Mouse (Mus musculus): ENCODE measurements around the gene Vps51. TPM values are rescaled to one million over a fixed set of nuclear protein-coding genes. Genes with fewer than 3 reads are reported as not detected.

Vps51 gene
- polyA plus RNA-seq, 1 experiment from 2014 or later = 48.1 TPM

DNA sequence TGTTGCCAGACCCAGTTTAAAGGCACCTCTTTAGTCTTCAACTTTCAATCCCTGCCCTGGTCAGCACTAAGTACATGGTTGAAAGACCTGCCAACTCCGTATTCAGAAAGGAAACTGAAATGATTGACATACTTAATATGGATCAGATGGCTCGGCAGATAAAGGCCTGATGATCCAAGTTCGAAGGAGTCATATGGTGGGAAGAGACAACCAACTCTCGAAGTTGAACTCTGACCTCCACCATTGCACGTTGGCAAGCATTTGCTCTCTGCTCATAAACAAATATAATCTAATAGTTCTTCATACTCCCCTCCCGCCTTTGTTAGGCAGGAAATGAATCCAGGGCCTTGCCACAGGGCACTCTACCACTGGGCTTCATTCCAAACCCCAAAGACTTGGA, 48.0 kb downstream of the Vps51 start:
- H3K4me1 ChIP-seq = no peaks in the 10 kb centered on the region
- H3K9me3 ChIP-seq = no peaks in the 10 kb centered on the region
- no peak overlapping the region for H3K4me3 ChIP-seq
- H3K27me3 ChIP-seq (replicated peaks) = peaks cover 8% of the 10 kb centered on the region; the same call in 1 of the 2 replicates
- H3K9ac ChIP-seq = no peak overlapping the region
- no peak for ATAC-seq (ENCODE audit: extremely low read depth, insufficient number of reproducible peaks, low FRiP score, low TSS enrichment)
- H3K4me2 ChIP-seq = no peak overlapping the region
- WGBS = 78% methylated on average over 6 of the region's 6 CpGs
- H3K36me3 ChIP-seq = no peaks in the 10 kb centered on the region
- H3K27ac ChIP-seq (replicated peaks) = no peak overlapping the region

DNA sequence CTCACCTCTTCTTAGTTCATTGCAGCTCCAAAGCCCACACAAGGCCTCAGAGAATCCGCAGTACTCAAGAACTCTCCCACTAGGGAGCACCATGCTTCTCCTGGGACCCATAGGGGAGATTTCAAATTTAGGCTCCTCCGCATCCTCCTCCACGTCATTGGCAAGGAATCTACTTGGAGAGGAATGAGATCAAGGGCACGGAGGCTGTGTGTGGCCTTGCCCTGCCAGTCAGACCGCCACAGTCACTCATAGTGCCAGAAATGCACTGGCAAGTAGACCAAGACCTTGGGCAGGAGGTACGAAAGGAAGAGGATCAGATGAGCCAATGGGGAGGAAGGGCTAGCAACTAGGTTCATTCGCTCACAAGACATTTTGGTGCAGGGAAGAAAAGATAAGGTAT, 53.1 kb downstream of the Vps51 start:
- Histone ChIP-seq H3K4me1 (no peaks in the 10 kb centered on the region), H3K9me3 (no peaks in the 10 kb centered on the region), H3K27ac (replicated peaks) (no peak overlapping the region), H3K4me3 (no peak overlapping the region), H3K9ac (no peak overlapping the region), H3K4me2 (no peak overlapping the region), H3K27me3 (replicated peaks) (0 out of 2 replicates have a peak, but pooled peaks cover 4% of the 10 kb centered on the region), H3K36me3 (no peaks in the 10 kb centered on the region)
- no peak for ATAC-seq (ENCODE audit: extremely low read depth, insufficient number of reproducible peaks, low FRiP score, low TSS enrichment)
- 72% methylated on average over 7 of the region's 7 CpGs for WGBS

DNA sequence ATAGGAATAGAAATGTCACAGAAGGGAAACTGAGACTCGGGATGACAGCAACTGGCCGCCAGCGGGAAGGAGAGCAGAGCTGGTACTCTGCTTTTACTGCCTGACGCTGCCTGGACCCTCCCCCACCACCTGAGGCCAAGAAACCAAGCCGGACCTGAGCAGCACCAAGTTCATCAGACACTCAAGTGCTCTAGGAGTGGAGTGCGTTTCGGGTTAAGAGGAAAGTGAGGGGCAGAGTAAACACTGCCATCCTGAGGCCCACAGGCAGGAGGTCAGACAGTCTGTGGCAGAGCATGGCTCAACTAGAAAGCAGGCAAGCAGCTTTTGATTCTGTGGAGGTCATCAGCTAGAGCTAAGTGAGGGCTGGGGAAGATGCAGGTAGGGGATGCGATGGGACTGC, 54.0 kb downstream of the Vps51 start:
- Histone ChIP-seq H3K9me3 (no peaks in the 10 kb centered on the region), H3K27me3 (replicated peaks) (0 out of 2 replicates have a peak, but pooled peaks cover 4% of the 10 kb centered on the region), H3K4me2 (no peak overlapping the region), H3K36me3 (no peaks in the 10 kb centered on the region), H3K27ac (replicated peaks) (no peak overlapping the region), H3K9ac (no peak overlapping the region), H3K4me1 (no peaks in the 10 kb centered on the region), H3K4me3 (no peak overlapping the region)
- ATAC-seq (ENCODE audit: extremely low read depth, insufficient number of reproducible peaks, low FRiP score, low TSS enrichment) = no peak
- 49% methylated on average over 8 of the region's 8 CpGs for WGBS

DNA sequence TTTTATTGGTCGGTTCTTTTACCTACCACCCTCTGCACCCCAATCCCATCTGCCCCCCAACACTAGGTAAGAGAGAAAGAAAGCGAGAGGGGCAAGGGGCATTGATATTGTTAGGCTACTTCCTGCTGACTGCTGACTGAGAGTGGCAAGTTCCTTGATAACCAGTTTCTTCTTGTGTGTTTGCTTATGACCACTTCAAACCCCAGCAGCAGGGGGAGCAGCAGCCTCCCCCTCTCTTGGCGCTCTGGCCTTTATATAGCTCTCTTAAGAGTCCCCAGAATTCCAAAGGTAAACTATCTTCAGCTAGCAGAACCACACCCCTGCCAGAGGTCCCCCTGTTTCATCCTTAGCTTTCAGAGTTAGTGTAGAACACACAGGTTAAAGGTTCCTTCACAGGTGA, 56.8 kb downstream of the Vps51 start:
- Histone ChIP-seq H3K9me3 (no peaks in the 10 kb centered on the region), H3K4me1 (peaks cover 11% of the 10 kb centered on the region), H3K4me3 (no peak overlapping the region), H3K4me2 (no peak overlapping the region), H3K36me3 (no peaks in the 10 kb centered on the region), H3K9ac (no peak overlapping the region), H3K27ac (replicated peaks) (no peak overlapping the region), H3K27me3 (replicated peaks) (peaks cover 7% of the 10 kb centered on the region)
- ATAC-seq (ENCODE audit: extremely low read depth, insufficient number of reproducible peaks, low FRiP score, low TSS enrichment) = no peak
- WGBS = 46% methylated on average over 3 of the region's 3 CpGs

DNA sequence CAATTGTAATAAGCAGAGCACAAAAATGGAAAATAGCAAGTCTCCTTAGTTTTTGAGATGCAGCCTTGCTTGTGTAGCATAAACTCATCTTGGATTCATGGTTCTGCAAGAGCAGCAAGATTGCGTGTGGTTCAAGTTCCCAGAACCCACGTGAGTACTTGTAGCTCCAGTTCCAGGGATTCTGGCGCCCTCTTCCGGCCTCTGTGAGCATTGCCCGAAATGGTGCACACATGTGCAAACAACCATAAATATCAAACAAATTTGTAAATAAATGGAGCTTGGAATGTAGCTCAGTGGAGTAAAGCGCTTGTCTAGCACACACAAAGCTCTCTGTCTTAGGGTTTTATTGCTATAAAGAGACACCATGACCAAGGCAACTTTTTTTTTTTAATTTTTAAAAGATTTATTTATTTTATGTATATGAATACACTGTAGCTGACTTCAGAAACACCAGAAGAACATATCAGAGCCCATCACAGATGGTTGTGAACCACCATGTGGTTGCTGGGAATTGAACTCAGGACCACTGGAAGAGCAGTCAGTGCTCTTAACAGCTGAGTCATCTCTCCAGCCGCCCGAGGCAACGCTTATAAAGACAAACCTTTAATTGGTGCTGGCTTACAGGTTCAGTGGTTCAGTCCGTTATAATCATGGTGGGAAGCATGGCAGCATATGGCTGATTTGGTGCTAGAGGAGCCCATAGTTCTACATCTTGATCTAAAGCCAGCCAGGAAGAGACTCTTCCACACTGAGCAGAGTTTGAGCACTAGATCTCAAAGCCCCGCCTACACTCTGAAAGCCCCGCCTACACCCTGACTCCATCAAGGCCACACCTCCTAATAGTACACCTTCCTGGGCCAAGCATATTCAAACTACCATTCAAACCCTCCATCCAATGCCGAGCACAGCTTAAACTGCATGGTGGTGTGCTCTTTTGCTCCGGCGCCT, 58.6 kb downstream of the Vps51 start:
- WGBS = 27% methylated on average over 15 of the region's 15 CpGs
- Histone ChIP-seq H3K27ac (replicated peaks) (no peak overlapping the region), H3K9ac (no peak overlapping the region), H3K4me1 (peaks cover 20% of the 10 kb centered on the region), H3K9me3 (no peaks in the 10 kb centered on the region), H3K4me3 (no peak overlapping the region), H3K4me2 (no peak overlapping the region), H3K36me3 (no peaks in the 10 kb centered on the region), H3K27me3 (replicated peaks) (peaks cover 7% of the 10 kb centered on the region)
- no peak for ATAC-seq (ENCODE audit: extremely low read depth, insufficient number of reproducible peaks, low FRiP score, low TSS enrichment)

Small RNA genes within 50 kb of the gene (microRNA-seq; reads per million reads assigned to microRNA genes)
- gene Mir6988 = 0.82 reads per million

Other genes with a start within 250 kb of the Vps51 start
- gene Frmd8, start 202.0 kb downstream of the Vps51 start, polyA plus RNA-seq (2015; fragmentation: Nextera tagmentation; extraction: Ambion mirVana) = 27.4 and 29.0 TPM in 2 replicates
- gene Slc25a45, start 199.4 kb downstream of the Vps51 start, polyA plus RNA-seq (2015; fragmentation: Nextera tagmentation; extraction: Ambion mirVana) = 3.7 and 4.2 TPM in 2 replicates
- gene Tigd3, start 183.1 kb downstream of the Vps51 start, polyA plus RNA-seq (2015; fragmentation: Nextera tagmentation; extraction: Ambion mirVana) = 1.9 and 2.0 TPM in 2 replicates
- gene Dpf2, start 164.2 kb downstream of the Vps51 start, polyA plus RNA-seq (2015; fragmentation: Nextera tagmentation; extraction: Ambion mirVana) = 98.1 and 104 TPM in 2 replicates
- gene Cdc42ep2, start 152.4 kb downstream of the Vps51 start, polyA plus RNA-seq (2015; fragmentation: Nextera tagmentation; extraction: Ambion mirVana) = 8.9 and 9.3 TPM in 2 replicates
- 47.2 and 49.5 TPM in 2 replicates for gene Pola2, start 113.0 kb downstream of the Vps51 start, polyA plus RNA-seq (2015; fragmentation: Nextera tagmentation; extraction: Ambion mirVana)
- gene Slc22a20, start 91.1 kb downstream of the Vps51 start, polyA plus RNA-seq (2015; fragmentation: Nextera tagmentation; extraction: Ambion mirVana) = not detected in 2 replicates
- gene Capn1, start 61.3 kb downstream of the Vps51 start, polyA plus RNA-seq (2015; fragmentation: Nextera tagmentation; extraction: Ambion mirVana) = 5.3 and 6.0 TPM in 2 replicates
- gene Syvn1, start 30.7 kb downstream of the Vps51 start, polyA plus RNA-seq (2015; fragmentation: Nextera tagmentation; extraction: Ambion mirVana) = 17.6 and 18.6 TPM in 2 replicates
- 59.8 and 66.3 TPM in 2 replicates for gene Mrpl49, start 19.4 kb downstream of the Vps51 start, polyA plus RNA-seq (2015; fragmentation: Nextera tagmentation; extraction: Ambion mirVana)
- 467 and 540 TPM in 2 replicates for gene Fau, start 19.4 kb downstream of the Vps51 start, polyA plus RNA-seq (2015; fragmentation: Nextera tagmentation; extraction: Ambion mirVana)
- 21.1 and 23.1 TPM in 2 replicates for gene Znhit2, start 16.0 kb downstream of the Vps51 start, polyA plus RNA-seq (2015; fragmentation: Nextera tagmentation; extraction: Ambion mirVana)
- 7.8 and 8.0 TPM in 2 replicates for gene Tm7sf2, start 8.9 kb downstream of the Vps51 start, polyA plus RNA-seq (2015; fragmentation: Nextera tagmentation; extraction: Ambion mirVana)
- gene Tmem262, start 2.8 kb upstream of the Vps51 start, polyA plus RNA-seq (2015; fragmentation: Nextera tagmentation; extraction: Ambion mirVana) = not detected in 2 replicates
- 0.83 and 0.92 TPM in 2 replicates for gene Gm28374, start 5.0 kb upstream of the Vps51 start, polyA plus RNA-seq (2015; fragmentation: Nextera tagmentation; extraction: Ambion mirVana)
- 50.7 and 53.7 TPM in 2 replicates for gene Zfpl1, start 7.7 kb upstream of the Vps51 start, polyA plus RNA-seq (2015; fragmentation: Nextera tagmentation; extraction: Ambion mirVana)
- 27.4 and 27.6 TPM in 2 replicates for gene Cdca5, start 7.8 kb upstream of the Vps51 start, polyA plus RNA-seq (2015; fragmentation: Nextera tagmentation; extraction: Ambion mirVana)
- 0.20 and 0.28 TPM in 2 replicates for gene AC131692.1, start 17.2 kb upstream of the Vps51 start, polyA plus RNA-seq (2015; fragmentation: Nextera tagmentation; extraction: Ambion mirVana)
- gene Naaladl1, start 28.6 kb upstream of the Vps51 start, polyA plus RNA-seq (2015; fragmentation: Nextera tagmentation; extraction: Ambion mirVana) = 0.09 and 0.24 TPM in 2 replicates
- 30.8 and 33.0 TPM in 2 replicates for gene Sac3d1, start 41.4 kb upstream of the Vps51 start, polyA plus RNA-seq (2015; fragmentation: Nextera tagmentation; extraction: Ambion mirVana)
- gene Snx15, start 51.1 kb upstream of the Vps51 start, polyA plus RNA-seq (2015; fragmentation: Nextera tagmentation; extraction: Ambion mirVana) = 21.0 and 23.9 TPM in 2 replicates
- not detected in 2 replicates for gene Batf2, start 63.8 kb upstream of the Vps51 start, polyA plus RNA-seq (2015; fragmentation: Nextera tagmentation; extraction: Ambion mirVana)
- gene Arl2, start 64.3 kb upstream of the Vps51 start, polyA plus RNA-seq (2015; fragmentation: Nextera tagmentation; extraction: Ambion mirVana) = 83.0 and 85.6 TPM in 2 replicates
- gene Majin, start 107.2 kb upstream of the Vps51 start, polyA plus RNA-seq (2015; fragmentation: Nextera tagmentation; extraction: Ambion mirVana) = not detected in 2 replicates
- gene Gpha2, start 149.1 kb upstream of the Vps51 start, polyA plus RNA-seq (2015; fragmentation: Nextera tagmentation; extraction: Ambion mirVana) = 0.34 TPM in 1 of 2 replicates, not detected in the other
- 20.7 and 21.2 TPM in 2 replicates for gene Ppp2r5b, start 158.6 kb upstream of the Vps51 start, polyA plus RNA-seq (2015; fragmentation: Nextera tagmentation; extraction: Ambion mirVana)
- 6.5 and 7.1 TPM in 2 replicates for gene Atg2a, start 164.4 kb upstream of the Vps51 start, polyA plus RNA-seq (2015; fragmentation: Nextera tagmentation; extraction: Ambion mirVana)
- gene Ehd1, start 199.5 kb upstream of the Vps51 start, polyA plus RNA-seq (2015; fragmentation: Nextera tagmentation; extraction: Ambion mirVana) = 70.0 and 72.4 TPM in 2 replicates
- gene Cdc42bpg, start 229.2 kb upstream of the Vps51 start, polyA plus RNA-seq (2015; fragmentation: Nextera tagmentation; extraction: Ambion mirVana) = 0.45 and 0.60 TPM in 2 replicates